Mouse (Mus musculus): ENCODE data around the gene Tmem26. TPM values are rescaled to one million over a fixed set of nuclear protein-coding genes. Genes with fewer than 3 reads are reported as not detected.
"Not testable (repeated sequence)": the region's sequence is repeated elsewhere in the genome, so short reads cannot be mapped to it uniquely, and the experiment has no call there.

The Tmem26 gene
- polyA plus RNA-seq, 1 experiment, result 0.31 TPM

DNA sequence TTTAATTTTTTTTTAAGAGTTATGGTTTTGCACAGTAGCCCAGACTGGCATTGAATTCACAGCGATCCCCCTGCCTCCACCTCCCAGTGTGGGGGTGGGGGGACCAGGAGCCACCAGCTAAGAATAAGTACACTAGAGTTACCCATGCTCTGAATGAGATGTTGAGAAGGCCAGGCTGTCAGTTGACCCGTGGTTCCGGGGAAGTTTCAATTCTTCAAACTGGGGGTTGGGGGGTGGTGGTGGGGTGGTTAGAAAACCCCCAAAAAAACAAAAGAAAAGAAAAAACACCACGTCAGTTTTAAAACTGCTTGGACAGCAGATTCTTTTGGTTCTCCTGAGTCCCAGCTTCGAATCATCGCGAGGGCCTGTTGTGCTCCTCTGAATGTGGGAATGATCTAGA lies 431 bp upstream of the Tmem26 start:
- H3K27me3 ChIP-seq (ENCODE audit: control insufficient read depth, insufficient read depth, low read length), result no peaks in the 10 kb centered on the region; the same call in 1 of the 2 replicates
- H3K4me3 ChIP-seq (replicated peaks; ENCODE audit: insufficient read depth, low read depth, low read length), result no peak overlapping the region
- no peak overlapping the region for H3K27ac ChIP-seq (ENCODE audit: insufficient read depth, low read length)
- TF ChIP-seq POLR2A (IDR thresholded peaks at IDR 0.05; ENCODE audit: borderline replicate concordance, insufficient read depth, low read length) (no peak), CTCF (IDR thresholded peaks at IDR 0.05; ENCODE audit: borderline replicate concordance, insufficient read depth, low read depth, low read length) (no peak)
- peaks cover 6% of the 10 kb centered on the region; the same call in 1 of the 2 replicates for H3K4me1 ChIP-seq (ENCODE audit: control insufficient read depth, insufficient read depth, low read length)
- WGBS, result 52% methylated on average over 7 of the region's 7 CpGs
- no peak for DNase-seq

- Histone ChIP-seq H3K27me3 (ENCODE audit: control insufficient read depth, insufficient read depth, low read length) (no peaks in the 10 kb centered on the region; the same call in 1 of the 2 replicates), H3K4me3 (replicated peaks; ENCODE audit: insufficient read depth, low read depth, low read length) (no peak overlapping the region), H3K4me1 (ENCODE audit: control insufficient read depth, insufficient read depth, low read length) (peaks cover 6% of the 10 kb centered on the region; the same call in 1 of the 2 replicates), H3K27ac (ENCODE audit: insufficient read depth, low read length) (no peak overlapping the region)
- WGBS, result 2% methylated on average over 11 of the region's 11 CpGs
- TF ChIP-seq POLR2A (IDR thresholded peaks at IDR 0.05; ENCODE audit: borderline replicate concordance, insufficient read depth, low read length) (no peak), CTCF (IDR thresholded peaks at IDR 0.05; ENCODE audit: borderline replicate concordance, insufficient read depth, low read depth, low read length) (no peak)
- no peak for DNase-seq
Observed at GRCm38 (mm10) chr10:68724361-68724720, 895 bp downstream of the Tmem26 start.

- TF ChIP-seq POLR2A (IDR thresholded peaks at IDR 0.05; ENCODE audit: borderline replicate concordance, insufficient read depth, low read length), result no peak
- TF ChIP-seq CTCF (IDR thresholded peaks at IDR 0.05; ENCODE audit: borderline replicate concordance, insufficient read depth, low read depth, low read length), result no peak
- whole genome bisulfite sequencing, result 39% methylated on average over 5 of the region's 5 CpGs
- Histone ChIP-seq H3K27me3 (ENCODE audit: control insufficient read depth, insufficient read depth, low read length) (no peaks in the 10 kb centered on the region; the same call in 1 of the 2 replicates), H3K27ac (ENCODE audit: insufficient read depth, low read length) (no peak overlapping the region), H3K4me3 (replicated peaks; ENCODE audit: insufficient read depth, low read depth, low read length) (no peak overlapping the region), H3K4me1 (ENCODE audit: control insufficient read depth, insufficient read depth, low read length) (peaks cover 6% of the 10 kb centered on the region; the same call in 1 of the 2 replicates)
- no peak for DNase-seq
Observed at GRCm38 (mm10) chr10:68727464-68727863, 4.0 kb downstream of the Tmem26 start.

GRCm38 (mm10) chr10:68735621-68736020 lies 12.2 kb downstream of the Tmem26 start:
- TF ChIP-seq POLR2A (IDR thresholded peaks at IDR 0.05; ENCODE audit: borderline replicate concordance, insufficient read depth, low read length) (no peak), CTCF (IDR thresholded peaks at IDR 0.05; ENCODE audit: borderline replicate concordance, insufficient read depth, low read depth, low read length) (no peak)
- Histone ChIP-seq H3K4me3 (replicated peaks; ENCODE audit: insufficient read depth, low read depth, low read length) (no peak overlapping the region), H3K27ac (ENCODE audit: insufficient read depth, low read length) (no peak overlapping the region), H3K4me1 (ENCODE audit: control insufficient read depth, insufficient read depth, low read length) (no peaks in the 10 kb centered on the region), H3K27me3 (ENCODE audit: control insufficient read depth, insufficient read depth, low read length) (no peaks in the 10 kb centered on the region)
- DNase-seq, result no peak
- 87% methylated on average over 3 of the region's 3 CpGs for WGBS

DNA sequence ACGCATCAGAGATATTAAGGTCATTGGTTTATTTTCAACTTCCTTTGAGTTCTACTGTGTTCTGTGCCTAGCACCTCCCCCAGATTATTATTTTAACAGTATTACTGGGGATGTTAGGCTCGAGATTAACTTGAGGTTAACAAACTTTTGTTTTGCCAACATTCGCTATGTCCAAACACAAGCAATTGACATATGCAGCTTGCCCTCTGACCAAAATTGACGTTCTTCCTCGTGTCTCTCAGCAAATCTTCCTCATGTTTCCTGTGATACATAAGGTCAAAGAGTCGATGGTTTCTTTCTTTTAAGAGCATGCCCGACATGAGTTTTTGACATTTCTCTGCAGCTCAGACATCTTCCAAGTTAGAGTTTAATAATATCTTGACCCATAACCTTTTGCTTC lies 13.9 kb downstream of the Tmem26 start:
- no peak for DNase-seq
- H3K27me3 ChIP-seq (ENCODE audit: control insufficient read depth, insufficient read depth, low read length), result no peaks in the 10 kb centered on the region
- no peaks in the 10 kb centered on the region for H3K4me1 ChIP-seq (ENCODE audit: control insufficient read depth, insufficient read depth, low read length)
- no peak overlapping the region for H3K27ac ChIP-seq (ENCODE audit: insufficient read depth, low read length)
- no peak overlapping the region for H3K4me3 ChIP-seq (replicated peaks; ENCODE audit: insufficient read depth, low read depth, low read length)
- TF ChIP-seq POLR2A (IDR thresholded peaks at IDR 0.05; ENCODE audit: borderline replicate concordance, insufficient read depth, low read length), result no peak
- TF ChIP-seq CTCF (IDR thresholded peaks at IDR 0.05; ENCODE audit: borderline replicate concordance, insufficient read depth, low read depth, low read length), result no peak
- 84% methylated on average over 7 of the region's 7 CpGs for WGBS

DNA sequence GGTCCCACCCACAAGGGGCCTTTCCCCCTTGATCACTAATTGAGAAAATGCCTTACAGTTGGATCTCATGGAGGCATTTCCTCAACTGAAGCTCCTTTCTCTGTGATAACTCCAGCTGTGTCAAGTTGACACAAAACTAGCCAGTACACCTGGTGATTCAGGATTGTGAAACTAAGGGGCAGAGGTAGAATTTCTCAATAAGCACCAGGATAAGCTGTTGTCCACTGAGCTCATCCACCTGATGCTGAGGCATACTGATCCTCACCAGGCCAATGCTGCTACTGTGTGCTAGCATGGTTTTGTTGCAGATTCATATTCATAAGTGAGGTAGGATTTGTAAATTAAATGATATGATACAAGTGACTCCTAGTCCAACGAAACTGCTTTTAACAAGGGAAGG lies 15.5 kb downstream of the Tmem26 start:
- 88% methylated on average over 1 of the region's 1 CpGs for WGBS
- H3K4me1 ChIP-seq (ENCODE audit: control insufficient read depth, insufficient read depth, low read length); DNase-seq; H3K27me3 ChIP-seq (ENCODE audit: control insufficient read depth, insufficient read depth, low read length); H3K27ac ChIP-seq (ENCODE audit: insufficient read depth, low read length); H3K4me3 ChIP-seq (replicated peaks; ENCODE audit: insufficient read depth, low read depth, low read length): not testable (repeated sequence)

GRCm38 (mm10) chr10:68740251-68740650 lies 16.8 kb downstream of the Tmem26 start:
- TF ChIP-seq CTCF (IDR thresholded peaks at IDR 0.05; ENCODE audit: borderline replicate concordance, insufficient read depth, low read depth, low read length) (no peak), POLR2A (IDR thresholded peaks at IDR 0.05; ENCODE audit: borderline replicate concordance, insufficient read depth, low read length) (no peak)
- no peaks in the 10 kb centered on the region for H3K4me1 ChIP-seq (ENCODE audit: control insufficient read depth, insufficient read depth, low read length)
- 34% methylated on average over 2 of the region's 2 CpGs for WGBS

DNA sequence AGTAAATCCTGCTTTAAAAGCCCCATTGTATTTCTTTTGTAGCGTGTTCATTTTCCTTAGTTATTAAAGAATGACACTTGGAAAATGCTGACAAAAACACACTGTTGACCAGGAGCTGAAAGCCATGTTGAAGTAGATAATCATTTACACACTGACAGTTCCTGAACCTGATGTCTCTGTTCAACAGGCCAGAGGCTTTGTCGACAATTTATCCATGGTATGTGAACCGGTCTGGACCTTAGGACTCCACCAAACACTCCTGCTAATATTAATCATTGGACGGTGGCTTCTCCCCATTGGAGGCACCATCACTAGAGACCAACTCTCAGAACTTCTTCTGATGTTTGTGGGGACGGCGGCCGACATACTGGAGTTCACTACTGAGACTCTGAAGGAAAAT lies 27.5 kb downstream of the Tmem26 start:
- Histone ChIP-seq H3K27ac (ENCODE audit: insufficient read depth, low read length) (no peak overlapping the region), H3K4me3 (replicated peaks; ENCODE audit: insufficient read depth, low read depth, low read length) (no peak overlapping the region), H3K4me1 (ENCODE audit: control insufficient read depth, insufficient read depth, low read length) (no peaks in the 10 kb centered on the region), H3K27me3 (ENCODE audit: control insufficient read depth, insufficient read depth, low read length) (no peaks in the 10 kb centered on the region)
- no peak for DNase-seq
- no peak for TF ChIP-seq POLR2A (IDR thresholded peaks at IDR 0.05; ENCODE audit: borderline replicate concordance, insufficient read depth, low read length)
- no peak for TF ChIP-seq CTCF (IDR thresholded peaks at IDR 0.05; ENCODE audit: borderline replicate concordance, insufficient read depth, low read depth, low read length)
- 74% methylated on average over 7 of the region's 7 CpGs for WGBS

More at GRCm38 (mm10) chr10:68740251-68740650, 16.8 kb downstream of the Tmem26 start:
- DNase-seq, result no peak
- Histone ChIP-seq H3K27ac (ENCODE audit: insufficient read depth, low read length) (no peak overlapping the region), H3K4me3 (replicated peaks; ENCODE audit: insufficient read depth, low read depth, low read length) (no peak overlapping the region), H3K27me3 (ENCODE audit: control insufficient read depth, insufficient read depth, low read length) (no peaks in the 10 kb centered on the region)
